Mouse (Mus musculus): ENCODE results near the gene Katnb1.
A peak's percentile ranks its signal among the peaks of the same experiment; 100 is the strongest.

The Katnb1 gene

GRCm38 (mm10) chr8:95141469-95142074 lies 60.6 kb downstream of the Katnb1 start:
- DNase-seq, result no peak

- peak; percentile 70 to 73 for DNase-seq
These were observed 61.3 kb downstream of the Katnb1 start for GRCm38 (mm10) chr8:95142075-95142831.

DNA sequence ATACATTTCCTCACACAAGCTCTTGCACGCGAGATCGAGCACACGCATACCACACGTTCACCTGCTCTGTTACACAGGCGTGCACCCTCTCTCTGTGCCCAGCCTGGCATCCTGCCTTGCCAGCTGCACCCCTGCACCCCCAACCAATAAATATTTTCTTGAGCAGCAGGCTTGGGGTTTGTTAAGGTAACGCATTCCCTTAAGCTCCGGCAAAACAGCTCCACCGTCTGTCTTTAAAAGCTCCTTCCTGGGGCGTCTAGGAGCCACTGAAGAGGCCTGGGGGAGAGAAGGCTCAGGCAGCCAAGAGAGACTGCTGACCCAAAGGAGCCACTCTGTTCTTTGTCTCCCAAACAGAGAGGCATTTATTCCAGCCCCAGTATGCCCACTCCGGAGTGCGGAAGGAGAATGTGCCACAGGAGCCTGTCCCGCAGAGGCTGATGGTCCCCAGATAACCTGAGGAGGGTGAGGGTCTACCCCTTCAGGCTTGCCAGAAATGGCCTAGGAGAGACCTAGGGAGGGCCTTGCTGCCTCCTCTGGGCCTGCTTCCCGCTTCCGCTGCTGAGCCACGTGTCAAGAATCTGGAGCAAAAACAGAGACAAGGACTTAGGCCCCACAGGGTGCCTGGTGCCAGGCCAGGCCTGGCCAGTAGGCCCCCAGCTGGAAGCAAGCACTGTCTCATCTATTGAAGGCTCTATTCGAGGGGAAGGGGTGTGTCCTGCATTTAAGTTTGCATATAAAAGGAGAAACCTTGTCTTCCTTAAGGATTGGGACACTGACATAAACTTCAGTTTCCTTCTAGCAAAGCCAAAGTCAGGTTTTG lies 62.2 kb downstream of the Katnb1 start:
- DNase-seq, result peak in 1 of 2 experiments; percentile 17

GRCm38 (mm10) chr8:95143805-95144630 lies 63.0 kb downstream of the Katnb1 start:
- no peak for DNase-seq

GRCm38 (mm10) chr8:95144631-95145015 lies 63.6 kb downstream of the Katnb1 start:
- DNase-seq, result no peak

GRCm38 (mm10) chr8:95146044-95146745 lies 65.2 kb downstream of the Katnb1 start:
- no peak for DNase-seq

GRCm38 (mm10) chr8:95146846-95147245 lies 65.9 kb downstream of the Katnb1 start:
- no peak for DNase-seq

DNA sequence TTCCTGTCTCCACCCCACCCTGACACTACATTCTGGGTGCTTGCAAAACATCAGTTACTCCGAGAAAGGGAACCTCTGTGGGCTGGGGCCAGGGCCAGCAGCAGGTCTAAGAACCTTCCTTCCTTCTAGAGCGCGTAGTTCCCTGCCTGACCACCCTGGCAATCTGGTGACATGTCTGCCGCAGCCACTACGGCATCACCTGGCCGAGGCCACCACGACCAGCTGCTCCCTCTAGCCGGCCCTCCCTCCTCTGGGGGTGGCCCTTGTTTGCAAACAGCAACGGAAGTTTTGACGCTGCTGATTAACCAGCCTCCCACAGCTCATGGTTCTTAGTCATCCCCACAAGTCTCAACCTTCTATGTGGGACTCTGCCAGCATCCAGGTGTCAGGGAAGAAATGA lies 68.4 kb downstream of the Katnb1 start:
- no peak for DNase-seq

GRCm38 (mm10) chr8:95150608-95151007 lies 69.6 kb downstream of the Katnb1 start:
- DNase-seq, result no peak
